Mouse (Mus musculus) cerebral cortex, adult 2 months (tissue): ENCODE results near the gene Zfp358.

Experiments
- WGBS: fragments of 180-500 bp; shearing (Covaris S2); methylation state at CpG from one replicate; pipeline ENCODE4 v1.1.7; 2018; 5-methylcytosine and 5-hydroxymethylcytosine counted together

Zfp358 gene

DNA sequence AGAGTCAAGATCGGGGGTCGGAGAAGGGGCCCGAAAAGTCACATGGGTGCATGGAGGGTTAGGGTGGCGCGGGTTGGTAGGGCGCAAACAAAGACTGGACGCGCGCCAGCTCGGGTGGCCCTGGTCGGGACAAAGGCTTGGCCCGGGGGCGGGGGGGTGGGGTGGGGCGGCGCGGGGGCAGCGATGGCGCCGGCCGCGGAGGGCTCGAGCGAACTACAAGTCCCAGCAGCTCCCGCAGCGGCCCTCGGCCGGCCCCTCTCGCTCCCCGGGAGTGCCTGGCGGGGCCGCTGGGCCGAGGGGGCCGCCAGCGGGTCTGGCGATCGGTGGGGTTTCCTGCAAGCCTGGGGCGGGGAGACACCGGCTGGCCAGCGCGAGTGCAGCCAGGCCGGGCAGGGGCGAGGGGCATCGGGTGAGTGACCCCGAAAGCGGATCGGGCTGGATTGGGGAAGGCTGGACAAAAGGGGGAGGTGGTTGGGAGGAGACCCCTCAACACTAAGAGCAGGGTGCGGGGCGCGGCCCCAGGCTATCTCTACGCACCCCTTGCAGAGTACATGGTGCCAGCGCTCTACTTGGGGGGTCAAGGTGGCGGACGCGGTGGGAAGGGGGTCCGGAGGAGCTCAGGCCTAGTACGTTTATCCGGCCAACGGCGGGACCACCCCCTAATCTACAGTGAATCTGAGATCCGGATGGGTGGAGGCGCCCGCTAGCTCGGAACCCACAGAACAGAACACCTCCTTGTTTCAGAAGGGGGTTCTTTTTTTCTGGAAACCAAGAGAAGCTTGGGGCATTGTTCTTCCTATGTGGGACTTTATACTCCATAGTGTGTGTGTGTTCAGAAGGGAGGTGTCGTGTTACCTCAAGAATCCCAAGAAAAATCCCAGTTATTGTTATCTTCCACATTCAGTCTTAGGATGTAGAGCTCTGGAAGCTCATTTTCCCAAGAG, at the start of gene Zfp358:
TSS of gene Zfp358 (plus strand) at position 238 of the 944 bp plus-strand sequence.
- WGBS = under 1% methylated on average over 62 of the region's 64 CpGs

- 91% methylated on average over 2 of the region's 2 CpGs for WGBS
Observed at GRCm38 (mm10) chr8:3449226-3449625, 43.7 kb upstream of the Zfp358 start.

DNA sequence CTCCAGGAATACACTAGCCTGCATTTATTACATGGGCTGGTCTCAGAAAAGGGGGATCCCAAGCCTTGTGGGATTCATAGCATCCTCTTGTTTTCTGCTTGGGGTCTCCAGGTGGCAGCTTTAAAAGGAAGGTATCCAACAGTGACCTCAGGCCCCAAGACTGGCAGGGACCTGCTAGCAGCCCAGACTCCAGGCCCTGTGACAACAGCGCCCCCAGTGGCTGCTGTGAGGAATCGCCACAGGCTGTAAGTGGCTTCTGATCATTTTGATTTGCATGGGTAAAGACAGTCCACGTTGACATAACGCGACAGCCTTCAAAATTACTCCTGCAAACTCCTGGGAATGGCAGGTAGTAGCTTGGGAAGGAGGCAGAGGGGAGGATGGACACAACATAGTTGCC, 42.3 kb upstream of the Zfp358 start:
- WGBS = 36% methylated on average over 5 of the region's 5 CpGs

DNA sequence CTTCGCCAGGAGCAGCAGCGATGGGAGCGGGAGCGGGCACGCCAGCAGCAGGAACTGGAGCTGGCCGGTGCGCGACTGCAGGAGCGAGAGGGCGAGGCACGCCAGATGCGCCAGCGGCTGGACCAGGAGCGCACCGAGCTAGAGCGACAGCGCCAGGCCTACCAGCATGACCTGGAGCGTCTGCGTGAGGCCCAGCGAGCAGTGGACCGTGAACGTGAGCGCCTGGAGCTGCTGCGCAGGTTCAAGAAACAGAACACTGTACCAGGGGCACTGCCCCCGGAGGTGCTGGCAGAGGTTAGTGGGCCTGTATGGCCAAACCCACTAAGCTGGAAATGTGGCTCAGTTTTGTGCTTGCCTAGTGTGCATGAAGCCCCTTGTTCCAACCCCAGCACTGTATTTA, 40.9 kb upstream of the Zfp358 start:
- WGBS = 96% methylated on average over 25 of the region's 25 CpGs

DNA sequence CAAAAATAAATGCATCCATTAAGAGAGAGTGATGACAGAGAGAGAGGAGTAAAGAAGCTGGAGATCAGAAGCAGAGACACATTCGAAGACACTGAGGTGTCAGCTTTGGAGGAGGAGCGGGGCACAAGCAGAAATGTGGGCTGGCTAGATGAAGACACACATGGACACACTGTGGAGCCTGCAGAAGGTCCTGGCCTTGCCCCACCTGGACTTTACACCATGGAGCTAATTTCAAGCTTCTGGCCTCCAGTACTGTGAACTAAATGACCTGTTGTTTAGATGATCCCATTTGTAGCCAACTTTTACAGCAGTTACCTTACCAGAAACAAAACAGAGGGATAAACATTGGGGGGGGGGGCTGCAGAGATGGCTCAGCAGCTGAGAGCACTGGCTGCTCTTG, 29.7 kb upstream of the Zfp358 start:
- 94% methylated on average over 2 of the region's 2 CpGs for WGBS

GRCm38 (mm10) chr8:3464309-3464708, 28.6 kb upstream of the Zfp358 start:
- WGBS = 52% methylated on average over 5 of the region's 5 CpGs

DNA sequence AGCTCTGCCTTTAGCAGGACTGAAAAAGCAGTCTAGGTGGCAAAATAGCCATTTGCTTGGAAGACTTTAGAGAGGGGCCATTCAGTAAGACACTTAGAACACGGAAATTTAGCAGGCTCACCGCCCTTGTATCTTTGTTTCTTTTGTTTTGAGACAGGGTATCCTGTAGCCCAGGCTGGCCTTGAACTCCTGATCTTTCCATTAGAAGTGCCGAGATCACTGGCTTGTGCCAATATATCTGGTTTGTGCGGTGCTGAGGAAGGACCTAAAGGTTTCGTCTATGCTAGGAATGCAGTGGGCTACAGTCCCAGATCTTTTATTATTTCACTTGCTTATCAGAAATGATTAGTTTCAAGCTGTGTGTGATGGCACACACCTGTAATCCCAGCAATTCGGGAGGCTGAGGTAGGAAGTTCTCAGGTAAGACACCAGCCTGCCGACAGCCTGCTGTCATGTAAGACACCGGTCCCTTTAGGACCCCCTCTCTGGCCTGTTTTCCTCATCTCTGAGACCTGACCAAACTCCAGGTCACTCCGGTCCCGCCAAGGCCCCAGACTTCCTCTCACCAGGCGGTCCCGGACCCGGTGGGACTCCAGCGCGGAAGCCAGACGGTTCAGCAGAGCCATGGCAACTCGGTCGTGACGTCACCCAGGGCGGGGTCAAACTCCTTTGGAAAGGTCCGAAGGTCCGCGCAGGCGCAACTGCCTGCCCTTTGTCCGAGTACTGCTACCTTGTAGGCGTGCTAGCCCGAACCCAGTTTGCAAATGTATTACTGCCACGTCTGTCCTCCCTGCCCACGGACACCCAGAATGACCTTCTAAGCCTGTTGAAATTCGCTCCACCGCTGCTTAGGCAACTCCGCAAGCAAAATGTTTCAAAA, 25.7 kb upstream of the Zfp358 start, which contains the start of gene Pex11g:
TSS of gene Pex11g (minus strand) at position 675 of the 880 bp plus-strand sequence.
- 9% methylated on average over 32 of the region's 32 CpGs for WGBS

GRCm38 (mm10) chr8:3467886-3468545, 24.9 kb upstream of the Zfp358 start:
- 49% methylated on average over 9 of the region's 9 CpGs for WGBS

DNA sequence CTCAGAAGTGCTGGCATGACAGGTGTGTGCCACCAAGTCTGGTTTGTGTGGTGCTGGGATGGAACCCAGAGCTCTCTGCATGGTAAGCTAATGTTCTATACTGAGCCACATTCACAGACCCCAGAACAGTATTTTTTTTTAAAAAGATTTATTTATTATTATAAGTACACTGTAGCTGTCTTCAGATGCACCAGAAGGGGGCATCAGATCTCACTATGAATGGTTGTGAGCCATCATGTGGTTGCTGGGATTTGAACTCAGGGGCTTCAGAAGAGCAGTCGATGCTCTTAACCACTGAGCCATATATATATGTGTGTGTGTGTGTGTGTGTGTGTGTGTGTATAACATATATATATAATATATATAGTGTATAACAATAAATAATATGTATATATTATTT, 24.1 kb upstream of the Zfp358 start:
- 91% methylated on average over 1 of the region's 1 CpGs for WGBS

GRCm38 (mm10) chr8:3470562-3470961, 22.4 kb upstream of the Zfp358 start, which contains the start of gene Tex45:
TSS of gene Tex45 (plus strand) at chr8:3470862.

GRCm38 (mm10) chr8:3475715-3476429, 17.1 kb upstream of the Zfp358 start:
- WGBS = 27% methylated on average over 37 of the region's 37 CpGs

GRCm38 (mm10) chr8:3480221-3480785, 12.6 kb upstream of the Zfp358 start:
- WGBS = 61% methylated on average over 4 of the region's 4 CpGs

DNA sequence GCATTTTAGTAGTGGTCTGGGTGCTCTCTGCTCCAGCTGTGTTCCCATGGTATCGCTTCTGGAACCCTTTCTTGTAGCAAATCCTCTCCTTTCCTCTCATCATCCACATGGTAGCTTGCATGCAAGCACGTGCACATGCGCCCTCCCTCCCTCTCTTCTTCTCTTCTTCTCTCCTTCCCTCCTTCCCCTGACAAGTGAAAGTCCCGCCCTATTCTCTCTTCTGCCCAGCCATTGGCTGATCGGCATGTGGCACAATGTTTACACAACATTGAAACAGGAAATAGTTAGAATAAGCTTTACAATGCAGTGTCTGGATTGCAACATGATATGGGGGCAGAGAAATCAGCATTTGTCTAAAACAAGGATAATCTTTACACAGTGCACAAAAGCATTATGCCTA, 11.3 kb upstream of the Zfp358 start:
- 61% methylated on average over 5 of the region's 5 CpGs for WGBS

GRCm38 (mm10) chr8:3482240-3482740, 10.6 kb upstream of the Zfp358 start:
- 87% methylated on average over 22 of the region's 22 CpGs for WGBS

DNA sequence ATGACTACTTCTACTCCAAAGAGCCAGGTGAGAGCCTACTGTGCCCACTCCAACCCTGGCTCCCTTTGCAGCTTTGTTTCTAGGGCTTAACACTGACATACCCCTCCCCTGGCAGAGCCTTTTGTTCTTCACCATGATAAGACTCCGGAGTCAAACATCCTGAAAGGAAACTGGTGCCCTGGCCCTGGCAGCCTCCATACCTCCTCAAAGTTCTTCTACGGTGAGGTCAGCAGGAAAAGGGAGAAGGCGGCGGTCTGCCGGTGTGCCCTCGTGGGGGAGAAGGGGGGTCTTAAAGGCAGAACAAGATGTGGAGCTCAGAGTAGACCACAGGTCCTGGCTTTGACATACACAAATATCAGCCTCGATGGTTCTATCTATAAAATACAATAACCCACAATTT, 9.4 kb upstream of the Zfp358 start:
- 69% methylated on average over 7 of the region's 7 CpGs for WGBS

- WGBS = 36% methylated on average over 5 of the region's 5 CpGs
Observed at GRCm38 (mm10) chr8:3485192-3485591, 7.7 kb upstream of the Zfp358 start.

GRCm38 (mm10) chr8:3493845-3494208, 889 bp downstream of the Zfp358 start:
- 23% methylated on average over 6 of the region's 6 CpGs for WGBS

- WGBS = 96% methylated on average over 44 of the region's 44 CpGs
Observed at GRCm38 (mm10) chr8:3495578-3496427, 2.9 kb downstream of the Zfp358 start.

DNA sequence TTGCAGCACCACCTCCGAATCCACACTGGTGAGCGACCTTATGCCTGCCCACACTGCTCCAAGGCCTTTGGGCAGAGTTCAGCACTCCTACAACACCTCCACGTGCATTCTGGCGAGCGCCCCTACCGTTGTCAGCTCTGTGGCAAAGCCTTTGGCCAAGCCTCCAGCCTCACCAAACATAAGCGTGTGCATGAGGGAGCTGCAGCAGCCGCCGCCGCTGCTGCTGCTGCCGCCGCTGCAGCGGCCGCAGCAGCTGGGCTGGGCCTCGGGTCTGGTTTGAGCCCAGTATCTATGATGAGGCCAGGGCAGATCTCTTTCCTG, 3.5 kb downstream of the Zfp358 start:
- WGBS = 92% methylated on average over 15 of the region's 15 CpGs

GRCm38 (mm10) chr8:3498583-3498982, 5.6 kb downstream of the Zfp358 start:
- WGBS = 76% methylated on average over 3 of the region's 3 CpGs
